Mouse (Mus musculus) erythroblast, adult 5-6 weeks (primary cell): ENCODE results near the gene Pecam1. TPM values are rescaled to one million over a fixed set of nuclear protein-coding genes. Genes with fewer than 3 reads are reported as not detected.
"Not testable (repeated sequence)": the region's sequence is repeated elsewhere in the genome, so short reads cannot be mapped to it uniquely, and the experiment has no call there.

Experiments
- ATAC-seq: replicated peaks from 2 replicates; pipeline ENCODE4 v1.8.0; 2016; ENCODE audit warnings: moderate number of reproducible peaks, mild to moderate bottlenecking, moderate TSS enrichment, inconsistent platforms; ENCODE audit not compliant: poor library complexity, low FRiP score, severe bottlenecking
- total RNA-seq, 2 experiments: library from RNA; stranded (forward) in 1 of 2; stranded (reverse) in 1 of 2; fragments of 150-400 nt in 1 of 2; fragments of 200-764, 138-1000 nt in 1 of 2; gene quantifications; 2 replicates each; pipeline versions ENCODE4 v1.2.3 to v1.2.4; 2015 to 2017; ENCODE audit warnings: low replicate concordance in 2 of 2

Gene Pecam1
- total RNA-seq (2015; ENCODE audit: low replicate concordance) (5.0 and 11.0 TPM in 2 replicates), total RNA-seq (2017; ENCODE audit: low replicate concordance) (4.0 and 5.0 TPM in 2 replicates)

GRCm38 (mm10) chr11:106750121-106750751 lies at the start of gene Pecam1:
TSS of gene Pecam1 (minus strand) at chr11:106750628.
- ATAC-seq: no peak

- no peak for ATAC-seq
Measured at GRCm38 (mm10) chr11:106795679-106796078, 45.3 kb upstream of the Pecam1 start.

- no peak for ATAC-seq
Measured at GRCm38 (mm10) chr11:106793846-106794245, 43.4 kb upstream of the Pecam1 start.

GRCm38 (mm10) chr11:106789649-106790048 lies 39.2 kb upstream of the Pecam1 start:
- no peak for ATAC-seq

GRCm38 (mm10) chr11:106788775-106789459 lies 38.5 kb upstream of the Pecam1 start, which contains the start of the genes Ddx5 and Cep95:
TSS of gene Ddx5 (minus strand) at chr11:106789185.
TSS of gene Cep95 (plus strand) at chr11:106789252.
- ATAC-seq: peak; percentile 80

GRCm38 (mm10) chr11:106788026-106788774 lies 37.8 kb upstream of the Pecam1 start:
- ATAC-seq: peak; percentile 74

- ATAC-seq: peak; percentile 66
Measured at GRCm38 (mm10) chr11:106787131-106788025, 37.0 kb upstream of the Pecam1 start.

- no peak for ATAC-seq
Measured at GRCm38 (mm10) chr11:106785043-106785442, 34.6 kb upstream of the Pecam1 start.

- ATAC-seq: no peak
Measured at GRCm38 (mm10) chr11:106784476-106784875, 34.0 kb upstream of the Pecam1 start.

- no peak for ATAC-seq
Measured at GRCm38 (mm10) chr11:106782841-106783764, 32.7 kb upstream of the Pecam1 start.

- ATAC-seq: not testable (repeated sequence)
Measured at GRCm38 (mm10) chr11:106782271-106782670, 31.8 kb upstream of the Pecam1 start.

GRCm38 (mm10) chr11:106780590-106781220 lies 30.3 kb upstream of the Pecam1 start:
- ATAC-seq: no peak

GRCm38 (mm10) chr11:106780089-106780425 lies 29.6 kb upstream of the Pecam1 start:
- no peak for ATAC-seq

- ATAC-seq: peak; percentile 96
Measured at GRCm38 (mm10) chr11:106779388-106780088, 29.1 kb upstream of the Pecam1 start, which contains the start of gene Polg2. TSS of gene Polg2 (minus strand) at chr11:106779537.

GRCm38 (mm10) chr11:106778589-106779387 lies 28.4 kb upstream of the Pecam1 start:
- ATAC-seq: no peak; the same call in 1 of the 2 replicates

- no peak for ATAC-seq
Measured at GRCm38 (mm10) chr11:106778132-106778531, 27.7 kb upstream of the Pecam1 start.

GRCm38 (mm10) chr11:106777395-106777794 lies 27.0 kb upstream of the Pecam1 start:
- ATAC-seq: no peak
